Mouse (Mus musculus) olfactory bulb, adult 2 months (tissue): ENCODE measurements around the gene Opcml.

Source experiments
- CTCF ChIP-seq: fragments of 200-500 bp; IDR thresholded peaks from 2 replicates; pipeline ENCODE4 v1.5.1; 2012; ENCODE audit warnings: low read depth, mild to moderate bottlenecking, low read length, moderate library complexity; ENCODE audit not compliant: insufficient read depth
- POLR2A ChIP-seq: fragments of 200-500 bp; IDR thresholded peaks from 2 replicates; pipeline ENCODE4 v1.6.1; 2012; ENCODE audit warnings: mild to moderate bottlenecking, low read depth, low read length, moderate library complexity; ENCODE audit not compliant: insufficient read depth

DNA sequence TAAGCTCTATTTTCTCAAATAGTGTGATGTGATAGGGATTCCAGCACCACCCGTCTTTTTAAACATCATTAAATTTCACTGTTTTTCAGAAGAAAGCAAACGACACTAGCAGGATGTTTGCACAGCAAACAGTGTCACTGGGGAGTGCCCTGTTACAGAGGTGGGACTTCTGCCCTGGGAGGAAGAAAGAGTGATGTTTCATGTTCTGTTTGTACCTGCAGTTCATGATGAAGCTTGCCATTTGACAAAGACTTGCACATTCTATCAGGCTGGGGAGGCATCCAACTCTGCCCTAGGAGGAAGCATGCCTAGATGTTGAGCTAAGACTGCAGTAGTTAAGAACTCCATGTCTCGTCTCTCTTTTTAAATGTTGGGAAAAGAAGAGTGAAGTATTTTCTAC, 222.6 kb downstream of the Opcml start:
- TF ChIP-seq POLR2A (no peak), CTCF (no peak)
